Mouse (Mus musculus) ES-E14 (cell line): Measurements from ENCODE around the gene Dlg5.

Source experiments
- CHD2 ChIP-seq: IDR thresholded peaks from 2 replicates; pipeline ENCODE4 v1.6.1; 2014; ENCODE audit warnings: mild to moderate bottlenecking, low read depth, low read length, inconsistent platforms
- ZNF384 ChIP-seq: IDR thresholded peaks from 2 replicates; pipeline ENCODE4 v1.6.1; 2012; ENCODE audit warnings: low read depth, low read length, inconsistent platforms

DNA sequence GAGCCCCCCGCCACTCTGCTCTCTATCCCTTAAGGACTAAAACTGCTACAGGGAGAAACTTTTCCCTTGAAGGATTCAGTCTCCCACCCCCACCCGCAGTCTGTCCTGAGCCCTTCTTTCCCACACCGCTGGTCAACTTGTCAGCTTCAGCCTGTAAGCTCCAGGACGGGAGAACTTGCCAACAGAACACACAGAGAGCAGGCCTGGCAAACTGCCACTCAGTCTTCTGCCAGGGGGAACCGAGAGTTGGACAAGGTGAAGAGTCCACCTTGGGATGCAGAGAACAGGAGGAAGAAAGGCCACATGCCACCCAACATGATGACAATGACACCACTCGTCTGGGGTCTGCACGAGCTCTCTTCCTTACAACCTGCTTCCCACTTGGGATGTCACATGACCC, 56.1 kb downstream of the Dlg5 start:
- no peak for TF ChIP-seq ZNF384
- no peak for TF ChIP-seq CHD2
